Mouse (Mus musculus) erythroblast, embryonic 14.5 days (primary cell): Measurements from ENCODE around the gene Cd93.

Experiments used
- GATA1 ChIP-seq: IDR thresholded peaks from 2 replicates; pipeline ENCODE4 v1.6.1; 2012; ENCODE audit warnings: low read length, inconsistent platforms, mixed read lengths
- TAL1 ChIP-seq: IDR thresholded peaks from 3 replicates; pipeline ENCODE4 v1.6.1; 2012; ENCODE audit warnings: low read length, inconsistent platforms, mixed read lengths

GRCm38 (mm10) chr2:148421706-148422105 is 21.7 kb downstream of the Cd93 start:
- TF ChIP-seq GATA1 (no peak), TAL1 (no peak)
